Mouse (Mus musculus) ES-Bruce4 (cell line): ENCODE measurements around the gene Stom. TPM values are rescaled to one million over a fixed set of nuclear protein-coding genes. Genes with fewer than 3 reads are reported as not detected.

Experiments
- H3K27ac ChIP-seq: 2 replicates; pipeline ENCODE4 v1.5.1; 2012; ENCODE audit warnings: low read length, inconsistent platforms; ENCODE audit not compliant: insufficient read depth
- H3K27me3 ChIP-seq: 2 replicates; pipeline ENCODE4 v1.6.1; 2012; ENCODE audit warnings: mild to moderate bottlenecking, low read length, inconsistent platforms; ENCODE audit not compliant: control insufficient read depth, poor library complexity, insufficient read depth, severe bottlenecking
- H3K36me3 ChIP-seq: 2 replicates; pipeline ENCODE4 v1.6.1; 2012; ENCODE audit warnings: inconsistent platforms, mild to moderate bottlenecking, low read length, moderate library complexity; ENCODE audit not compliant: control insufficient read depth, poor library complexity, insufficient read depth, severe bottlenecking
- H3K4me1 ChIP-seq: one replicate; pipeline ENCODE4 v1.8.1; 2011; ENCODE audit warnings: low read length; ENCODE audit not compliant: control insufficient read depth, insufficient read depth
- H3K4me3 ChIP-seq: 2 replicates; pipeline ENCODE4 v1.5.1; 2011; ENCODE audit warnings: low read depth, mild to moderate bottlenecking, low read length
- H3K9ac ChIP-seq: 2 replicates; pipeline ENCODE4 v1.6.1; 2012; ENCODE audit warnings: low read depth, mild to moderate bottlenecking, inconsistent platforms; ENCODE audit not compliant: poor library complexity, severe bottlenecking
- H3K9me3 ChIP-seq: replicated peaks from 2 replicates; pipeline ENCODE4 v1.6.1; 2012; ENCODE audit warnings: mild to moderate bottlenecking, low read length, inconsistent platforms; ENCODE audit not compliant: control insufficient read depth, poor library complexity, insufficient read depth, severe bottlenecking
- CTCF ChIP-seq: IDR thresholded peaks from one replicate; pipeline ENCODE4 v1.8.1; 2011; ENCODE audit warnings: low read depth, low read length
- EP300 ChIP-seq: IDR thresholded peaks from 2 replicates; pipeline ENCODE4 v1.6.1; 2011; ENCODE audit warnings: low read depth, low read length; ENCODE audit not compliant: insufficient read depth
- POLR2A ChIP-seq: IDR thresholded peaks from one replicate; pipeline ENCODE4 v1.8.1; 2011; ENCODE audit warnings: low read length; ENCODE audit not compliant: insufficient read depth
- polyA plus RNA-seq: library from polyadenylated mRNA; stranded (reverse); fragments of >200 nt; gene quantifications from 2 replicates; pipeline ENCODE4 v1.2.4, GENCODE M21; 2011; ENCODE audit warnings: low read depth; ENCODE audit not compliant: missing spikeins, insufficient read depth, insufficient read length

Gene Stom
- polyA plus RNA-seq: 16.3 and 17.9 TPM in 2 replicates

DNA sequence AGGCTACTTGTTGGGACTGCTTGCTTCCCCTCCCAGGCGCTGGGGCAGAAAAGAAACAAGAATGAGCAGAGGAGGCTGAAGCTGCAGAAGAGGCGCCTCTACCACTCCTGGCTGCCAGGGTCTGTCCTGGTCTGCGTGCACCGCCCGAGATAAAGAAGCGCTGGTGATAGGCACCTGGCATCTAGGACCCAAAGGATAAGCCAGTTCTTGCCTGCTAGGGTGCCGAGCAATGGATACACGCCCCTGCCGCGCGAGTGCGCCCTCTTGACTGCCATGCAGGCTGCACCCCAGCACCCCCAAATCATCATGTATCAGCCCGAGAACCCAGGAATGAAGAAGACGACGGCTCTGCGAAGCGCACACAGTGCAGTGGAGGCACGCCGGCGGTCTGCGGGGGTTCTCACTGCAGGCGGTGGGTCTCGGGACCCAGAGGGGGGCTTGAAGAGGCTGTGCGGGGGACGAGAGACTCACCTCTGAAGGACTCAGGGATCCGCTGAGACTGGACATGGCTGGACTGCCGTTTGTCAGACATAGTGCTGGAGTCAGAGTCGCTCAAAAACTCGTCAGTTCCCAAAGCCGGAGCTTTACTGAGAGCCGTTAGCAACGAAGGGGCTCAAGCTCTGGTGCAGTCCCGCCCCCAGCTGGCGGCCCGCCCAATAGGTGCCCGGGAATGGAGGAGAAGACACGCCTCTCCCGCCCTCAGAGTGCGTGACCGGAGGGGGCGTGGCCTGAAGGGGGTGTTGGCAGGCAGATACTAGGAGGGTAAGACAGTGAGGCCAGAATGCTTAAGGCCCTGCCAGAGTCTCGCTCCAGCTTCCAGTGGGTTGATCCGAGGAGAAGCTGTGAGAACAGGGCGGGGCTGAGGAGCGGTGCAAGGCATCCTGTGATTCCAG lies at the start of gene Stom:
Stom (minus strand) TSS at position 589 of the 893 bp plus-strand sequence.
- TF ChIP-seq EP300 (0 out of 2 replicates have a peak, but pooled peaks have one; percentile 45), POLR2A (peak; percentile 32), CTCF (no peak)
- H3K4me1 ChIP-seq: no peaks in the 10 kb centered on the region

GRCm38 (mm10) chr2:35385441-35385871 lies 48.7 kb upstream of the Stom start:
- no peaks in the 10 kb centered on the region for H3K4me1 ChIP-seq
- no peak overlapping the region for H3K4me3 ChIP-seq
- H3K9ac ChIP-seq: no peak overlapping the region
- H3K36me3 ChIP-seq: no peaks in the 10 kb centered on the region
- H3K9me3 ChIP-seq: no peaks in the 10 kb centered on the region; the same call in 1 of the 2 replicates
- TF ChIP-seq CTCF (no peak), EP300 (no peak), POLR2A (no peak)
- H3K27ac ChIP-seq: no peak overlapping the region
- H3K27me3 ChIP-seq: no peaks in the 10 kb centered on the region

More for the DNA sequence above, at the start of gene Stom:
- no peak within 1 kb of the TSS for H3K27ac ChIP-seq
- H3K27me3 ChIP-seq: no peaks in the 10 kb centered on the region
- no peaks in the 10 kb centered on the region for H3K36me3 ChIP-seq
- H3K4me3 ChIP-seq: peak within 1 kb of the TSS; percentile 87
- H3K9me3 ChIP-seq: no peaks in the 10 kb centered on the region
- peak within 1 kb of the TSS; percentile 45 for H3K9ac ChIP-seq

GRCm38 (mm10) chr2:35379306-35379705 lies 42.5 kb upstream of the Stom start:
- Histone ChIP-seq H3K9me3 (no peaks in the 10 kb centered on the region), H3K27ac (no peak overlapping the region), H3K36me3 (no peaks in the 10 kb centered on the region), H3K4me1 (no peaks in the 10 kb centered on the region), H3K9ac (no peak overlapping the region), H3K27me3 (no peaks in the 10 kb centered on the region), H3K4me3 (no peak overlapping the region)
- no peak for TF ChIP-seq EP300
- no peak for TF ChIP-seq CTCF
- TF ChIP-seq POLR2A: no peak

- Histone ChIP-seq H3K27ac (no peak overlapping the region), H3K9me3 (no peaks in the 10 kb centered on the region), H3K4me3 (no peak overlapping the region), H3K9ac (no peak overlapping the region), H3K36me3 (no peaks in the 10 kb centered on the region), H3K4me1 (no peaks in the 10 kb centered on the region), H3K27me3 (no peaks in the 10 kb centered on the region)
- TF ChIP-seq CTCF (no peak), POLR2A (no peak), EP300 (no peak)
Observed at GRCm38 (mm10) chr2:35377600-35377999, 40.8 kb upstream of the Stom start.

DNA sequence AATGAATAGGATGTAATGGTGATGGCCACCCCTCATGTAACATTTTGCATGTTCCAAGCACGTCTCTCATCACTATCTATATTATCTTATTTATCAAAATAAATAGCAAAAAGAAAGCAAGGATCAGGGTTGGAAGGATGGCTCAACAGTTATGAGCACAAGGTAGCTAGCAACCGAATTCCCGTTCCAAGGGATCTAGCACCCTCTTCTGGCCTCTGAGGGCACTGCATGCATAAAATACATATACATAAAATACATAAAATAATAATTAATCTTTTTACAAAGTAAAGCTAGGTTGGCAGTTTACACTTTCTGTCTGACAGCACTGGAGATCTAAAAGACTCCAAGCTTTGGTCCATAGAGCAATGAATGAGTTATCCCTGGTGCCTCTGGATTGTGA lies 36.2 kb upstream of the Stom start:
- TF ChIP-seq CTCF (peak; percentile 64), POLR2A (no peak)
- Histone ChIP-seq H3K27ac (no peak overlapping the region), H3K4me1 (no peaks in the 10 kb centered on the region), H3K9ac (no peak overlapping the region), H3K9me3 (no peaks in the 10 kb centered on the region), H3K27me3 (no peaks in the 10 kb centered on the region), H3K36me3 (no peaks in the 10 kb centered on the region), H3K4me3 (no peak overlapping the region)

DNA sequence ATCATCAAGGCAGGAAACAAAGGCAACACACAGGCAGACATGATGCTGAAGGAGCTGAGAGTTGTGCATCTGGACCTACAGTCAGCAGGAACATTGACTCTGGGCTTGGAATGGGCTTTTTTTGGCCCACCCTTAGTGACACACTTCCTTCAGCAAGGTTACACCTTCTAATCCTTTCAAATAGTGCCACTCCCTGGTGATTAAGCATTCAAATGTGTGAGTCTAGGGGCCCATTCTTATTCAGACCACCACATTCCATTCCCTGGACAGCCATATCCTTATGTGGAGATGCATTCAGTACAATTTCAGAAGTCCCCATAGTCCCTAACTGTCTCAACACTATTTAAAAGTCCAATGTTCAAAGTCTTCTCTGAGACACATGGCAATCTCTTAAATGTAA lies 33.9 kb upstream of the Stom start:
- Histone ChIP-seq H3K4me1 (no peaks in the 10 kb centered on the region), H3K27ac (no peak overlapping the region), H3K9ac (no peak overlapping the region), H3K4me3 (no peak overlapping the region), H3K36me3 (no peaks in the 10 kb centered on the region), H3K27me3 (no peaks in the 10 kb centered on the region), H3K9me3 (no peaks in the 10 kb centered on the region)
- TF ChIP-seq EP300: no peak
- no peak for TF ChIP-seq CTCF
- no peak for TF ChIP-seq POLR2A
